Mouse (Mus musculus) cerebellum, adult 2 months (tissue): Measurements from ENCODE around the gene D430042O09Rik. TPM values are rescaled to one million over a fixed set of nuclear protein-coding genes. Genes with fewer than 3 reads are reported as not detected.

Source experiments
- DNase-seq, 2 experiments: peaks; one replicate each; pipeline ENCODE4 v3.0.0; 2021
- H3K27ac ChIP-seq: fragments of 200-500 bp; 2 replicates; pipeline ENCODE4 v1.5.1; 2012; ENCODE audit warnings: low read length, control low read depth, inconsistent platforms; ENCODE audit not compliant: insufficient read depth
- H3K27me3 ChIP-seq: fragments of 200-500 bp; 2 replicates; pipeline ENCODE4 v1.6.1; 2012; ENCODE audit warnings: inconsistent platforms, mild to moderate bottlenecking, low read length, moderate library complexity; ENCODE audit not compliant: control insufficient read depth, insufficient read depth
- H3K4me1 ChIP-seq: fragments of 200-500 bp; 2 replicates; pipeline ENCODE4 v1.6.1; 2011; ENCODE audit warnings: low read length; ENCODE audit not compliant: control insufficient read depth, insufficient read depth
- H3K4me3 ChIP-seq: fragments of 200-500 bp; replicated peaks from 2 replicates; pipeline ENCODE3; 2011; ENCODE audit warnings: mild to moderate bottlenecking, low read depth, low read length, control low read depth; ENCODE audit not compliant: insufficient read depth
- CTCF ChIP-seq: fragments of 200-500 bp; IDR thresholded peaks from 2 replicates; pipeline ENCODE4 v1.5.1; 2011; ENCODE audit warnings: low read depth, mild to moderate bottlenecking, control low read depth, low read length, moderate library complexity, borderline replicate concordance; ENCODE audit not compliant: insufficient read depth
- POLR2A ChIP-seq: fragments of 200-500 bp; IDR thresholded peaks from 2 replicates; pipeline ENCODE4 v1.6.1; 2011; ENCODE audit warnings: low read length, control low read depth, borderline replicate concordance; ENCODE audit not compliant: insufficient read depth
- WGBS: fragments of 180-500 bp; shearing (Covaris S2); methylation state at CpG from one replicate; pipeline ENCODE4 v1.1.7; 2018; 5-methylcytosine and 5-hydroxymethylcytosine counted together
- polyA plus RNA-seq: library from polyadenylated mRNA; depleted of rRNA; stranded (reverse); fragments of >200 nt; gene quantifications from 2 replicates; pipeline ENCODE4 v1.2.3, GENCODE M21; 2012

The D430042O09Rik gene
- polyA plus RNA-seq, 1 experiment: 11.9 TPM

- TF ChIP-seq CTCF: no peak
- no peak for TF ChIP-seq POLR2A
- 90% methylated on average over 2 of the region's 2 CpGs for WGBS
- Histone ChIP-seq H3K4me3 (no peak overlapping the region), H3K27ac (no peak overlapping the region), H3K4me1 (peaks cover 2% of the 10 kb centered on the region; the same call in 1 of the 2 replicates), H3K27me3 (no peaks in the 10 kb centered on the region)
- no peak for DNase-seq
Observed at GRCm38 (mm10) chr7:125762289-125762688, 54.6 kb downstream of the D430042O09Rik start.

DNA sequence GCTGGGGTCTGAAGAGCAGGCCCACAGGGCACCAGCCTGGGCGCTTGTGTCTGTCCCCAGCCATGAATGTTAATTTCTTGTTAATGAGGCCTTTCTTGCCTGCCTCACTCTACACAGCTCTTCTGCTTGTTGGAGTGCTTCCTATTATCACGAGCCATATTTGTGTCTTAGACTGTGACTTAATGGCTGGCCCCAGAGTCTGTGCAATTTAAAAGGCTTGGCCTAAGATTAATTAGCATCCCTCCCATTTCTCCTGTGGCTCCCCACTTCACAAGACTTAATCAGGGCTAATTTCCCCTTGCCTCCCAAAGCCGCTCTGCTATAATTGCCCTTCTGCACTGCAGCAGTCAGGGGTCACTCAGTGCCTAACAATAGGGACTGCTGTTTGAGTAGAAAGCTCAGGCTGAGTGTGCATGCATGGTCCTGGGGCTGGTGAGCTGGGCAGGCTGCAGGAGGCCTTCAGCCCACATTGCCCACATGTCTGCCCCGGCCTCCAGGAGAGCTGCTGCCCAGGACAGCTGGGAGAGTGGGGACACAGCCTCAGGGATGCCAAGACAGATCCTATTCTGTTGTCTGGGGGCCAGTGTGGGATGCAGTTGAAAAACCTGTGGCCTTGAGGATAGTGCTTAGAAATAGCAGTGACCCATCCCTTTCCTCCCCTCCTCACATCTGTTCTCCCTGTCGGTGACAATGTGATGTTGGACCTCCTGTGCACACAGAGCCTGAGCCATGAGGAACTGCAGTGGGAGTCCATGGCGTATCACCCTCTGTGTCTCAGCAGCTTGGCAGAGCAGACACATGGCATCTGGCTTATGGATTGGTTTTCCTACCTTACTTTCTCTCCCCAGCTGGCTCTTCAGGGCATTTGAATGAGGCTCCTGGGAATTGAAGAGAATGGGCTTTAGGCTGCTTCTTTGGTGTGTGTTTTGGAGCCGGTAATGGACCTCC is 55.5 kb downstream of the D430042O09Rik start:
- 81% methylated on average over 7 of the region's 7 CpGs for WGBS
- no peak overlapping the region for H3K4me3 ChIP-seq
- no peak for DNase-seq
- no peak for TF ChIP-seq CTCF
- TF ChIP-seq POLR2A: no peak
- H3K27me3 ChIP-seq: no peaks in the 10 kb centered on the region
- H3K4me1 ChIP-seq: peaks cover 8% of the 10 kb centered on the region
- no peak overlapping the region for H3K27ac ChIP-seq

DNA sequence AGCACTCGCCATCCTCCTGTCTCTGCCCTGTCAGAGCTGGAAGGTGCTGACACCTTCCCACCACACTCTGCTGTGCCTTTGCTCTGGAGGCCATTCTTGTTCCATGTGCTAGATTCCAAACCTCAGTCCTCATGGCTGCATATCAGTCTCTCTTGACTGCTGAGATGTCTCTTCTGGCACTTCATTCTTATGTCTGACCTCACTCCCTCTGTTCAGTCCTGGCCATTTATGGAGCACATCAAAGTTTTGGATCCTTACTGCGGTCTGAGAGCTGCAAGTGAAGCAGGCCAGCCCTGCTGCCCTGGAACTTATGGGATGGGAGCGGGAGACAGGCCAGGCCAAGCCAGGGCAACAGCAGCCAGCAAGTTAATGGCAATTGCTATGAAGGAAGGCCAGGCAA is 56.7 kb downstream of the D430042O09Rik start:
- H3K27me3 ChIP-seq: no peaks in the 10 kb centered on the region
- TF ChIP-seq POLR2A (no peak), CTCF (no peak)
- no peak overlapping the region for H3K4me3 ChIP-seq
- no peak for DNase-seq
- H3K4me1 ChIP-seq: peaks cover 8% of the 10 kb centered on the region
- WGBS: 97% methylated on average over 3 of the region's 3 CpGs
- no peak overlapping the region for H3K27ac ChIP-seq

DNA sequence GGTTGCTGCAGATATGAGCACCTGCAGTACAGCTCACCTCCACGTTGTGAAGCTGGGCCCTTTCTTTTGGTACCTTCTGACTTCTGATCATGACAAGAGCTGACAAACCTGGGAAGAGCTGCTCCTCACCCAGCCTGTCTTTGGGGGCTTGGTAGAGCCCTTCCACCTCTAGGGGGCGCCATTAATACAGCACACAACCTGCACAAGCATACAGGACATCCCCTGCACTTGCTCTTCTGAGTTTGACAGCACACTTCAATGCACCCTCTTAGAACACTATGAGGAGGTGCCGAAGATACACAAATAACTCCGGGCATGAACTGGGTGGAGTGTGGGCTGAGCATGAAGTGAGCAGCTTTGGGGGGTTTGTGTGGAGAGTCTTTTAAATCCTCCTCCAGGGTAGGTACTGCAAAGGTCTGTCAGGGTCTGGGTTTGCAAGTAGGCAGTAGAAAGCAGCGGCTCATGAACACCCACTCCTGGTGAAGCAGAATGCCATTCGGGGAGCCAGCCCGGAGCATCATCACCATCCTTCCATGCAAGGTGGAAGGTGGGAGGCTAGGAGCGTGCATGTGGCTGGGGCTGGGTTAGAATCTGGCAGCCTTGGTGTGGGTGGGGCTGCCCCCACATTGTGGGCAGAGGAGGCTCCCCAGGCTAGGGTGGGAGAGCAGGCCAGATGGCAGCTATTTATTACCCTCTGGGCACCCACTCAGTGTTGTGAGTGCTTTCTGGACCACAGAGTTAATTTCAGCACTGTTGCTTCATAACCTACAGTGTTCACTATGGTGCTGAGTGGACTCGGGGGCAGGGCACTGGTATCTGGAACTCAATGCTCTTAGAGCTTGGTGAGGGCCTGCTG is 59.5 kb downstream of the D430042O09Rik start:
- 55% methylated on average over 9 of the region's 9 CpGs for WGBS
- Histone ChIP-seq H3K4me1 (peaks cover 9% of the 10 kb centered on the region), H3K4me3 (no peak overlapping the region), H3K27me3 (no peaks in the 10 kb centered on the region), H3K27ac (no peak overlapping the region)
- peak; percentile 72 to 73 for DNase-seq
- TF ChIP-seq CTCF (peak; percentile 84), POLR2A (no peak)

DNA sequence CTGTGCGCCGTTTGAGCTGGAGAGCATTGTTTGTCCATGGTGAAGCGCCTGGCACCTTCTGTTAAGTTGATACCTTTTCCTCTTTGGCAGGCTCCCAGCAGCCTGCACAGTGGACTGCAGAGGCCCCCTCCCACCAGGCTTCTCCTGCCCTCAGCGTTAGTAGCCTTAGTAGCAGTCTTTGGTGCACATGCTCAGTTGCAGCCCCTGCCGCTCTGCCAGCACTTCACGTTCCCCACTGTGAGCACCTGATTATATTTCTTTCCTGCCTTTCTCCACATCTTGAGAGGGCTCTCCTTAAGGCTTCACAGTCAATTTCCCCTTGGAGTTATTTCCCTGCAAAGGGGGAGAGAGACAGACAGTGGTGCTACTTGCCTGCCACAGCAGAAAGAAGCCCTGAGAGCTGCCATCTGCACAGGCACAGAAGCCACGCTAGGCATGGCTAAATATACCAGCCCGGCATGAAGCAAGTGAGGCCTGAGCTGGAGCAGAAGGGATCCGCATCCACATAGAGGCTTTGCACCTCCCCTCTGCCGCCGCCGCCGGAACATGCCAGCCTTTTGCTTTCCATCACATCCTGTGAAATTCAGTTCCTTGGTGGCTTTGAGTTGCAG is 65.4 kb downstream of the D430042O09Rik start:
- peak overlapping the region; percentile 45 for H3K27ac ChIP-seq
- DNase-seq: peak; percentile 70 to 73
- no peak overlapping the region for H3K4me3 ChIP-seq
- TF ChIP-seq POLR2A (0 out of 2 replicates have a peak, but pooled peaks have one; percentile 15), CTCF (no peak)
- WGBS: 13% methylated on average over 13 of the region's 13 CpGs
- no peaks in the 10 kb centered on the region for H3K27me3 ChIP-seq
- peaks cover 14% of the 10 kb centered on the region; the same call in 1 of the 2 replicates for H3K4me1 ChIP-seq

GRCm38 (mm10) chr7:125783206-125783605 is 75.5 kb downstream of the D430042O09Rik start:
- 94% methylated on average over 1 of the region's 1 CpGs for WGBS
- TF ChIP-seq POLR2A (no peak), CTCF (no peak)
- H3K27ac ChIP-seq: no peak overlapping the region
- H3K4me1 ChIP-seq: no peaks in the 10 kb centered on the region
- no peaks in the 10 kb centered on the region for H3K27me3 ChIP-seq
- DNase-seq: no peak
- no peak overlapping the region for H3K4me3 ChIP-seq

- no peak overlapping the region for H3K27ac ChIP-seq
- H3K27me3 ChIP-seq: no peaks in the 10 kb centered on the region
- H3K4me3 ChIP-seq: no peak overlapping the region
- peaks cover 5% of the 10 kb centered on the region; the same call in 1 of the 2 replicates for H3K4me1 ChIP-seq
- WGBS: 93% methylated on average over 5 of the region's 5 CpGs
- TF ChIP-seq POLR2A: no peak
- TF ChIP-seq CTCF: no peak
- DNase-seq: no peak
Observed at GRCm38 (mm10) chr7:125786105-125786504, 78.4 kb downstream of the D430042O09Rik start.
